Mouse (Mus musculus): ENCODE measurements around the gene Rassf7. TPM values are rescaled to one million over a fixed set of nuclear protein-coding genes. Genes with fewer than 3 reads are reported as not detected.
A peak's percentile ranks its signal among the peaks of the same experiment; 100 is the strongest.

The Rassf7 gene
- polyA plus RNA-seq, 1 experiment from 2014 or later = 27.3 TPM

DNA sequence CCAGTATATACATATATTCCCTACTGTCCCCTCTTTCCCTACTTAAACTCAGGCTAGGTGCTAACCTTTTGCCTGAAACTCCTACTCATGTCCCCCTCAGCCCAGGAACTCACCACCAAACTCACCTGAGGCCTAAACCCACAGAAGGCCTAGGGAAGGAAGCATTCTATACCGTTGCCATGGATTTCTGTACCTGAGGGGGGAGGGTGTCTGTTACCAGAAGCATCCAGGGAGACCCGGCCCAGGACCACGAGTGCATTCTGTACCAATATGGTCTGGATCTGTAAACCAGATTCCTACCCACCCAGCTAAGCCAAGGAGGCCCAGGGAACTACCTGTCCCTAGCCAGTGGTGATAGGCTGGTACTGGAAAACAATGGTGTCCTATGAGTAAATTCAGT lies 1.4 kb upstream of the Rassf7 start:
- Histone ChIP-seq H3K27me3 (0 out of 2 replicates have a peak, but pooled peaks cover 4% of the 10 kb centered on the region), H3K4me3 (replicated peaks) (no peak overlapping the region), H3K4me1 (replicated peaks) (peaks cover 97% of the 10 kb centered on the region), H3K27ac (replicated peaks) (peak overlapping the region; percentile 92), H3K36me3 (replicated peaks) (peaks cover 22% of the 10 kb centered on the region), H3K4me2 (no peak overlapping the region; the same call in 1 of the 2 replicates), H3K9ac (no peak overlapping the region), H3K9me3 (replicated peaks) (no peaks in the 10 kb centered on the region)
- no peak for ATAC-seq (ENCODE audit: insufficient read depth)
- 81% methylated on average over 3 of the region's 3 CpGs for WGBS (ENCODE audit: insufficient replicate concordance)

DNA sequence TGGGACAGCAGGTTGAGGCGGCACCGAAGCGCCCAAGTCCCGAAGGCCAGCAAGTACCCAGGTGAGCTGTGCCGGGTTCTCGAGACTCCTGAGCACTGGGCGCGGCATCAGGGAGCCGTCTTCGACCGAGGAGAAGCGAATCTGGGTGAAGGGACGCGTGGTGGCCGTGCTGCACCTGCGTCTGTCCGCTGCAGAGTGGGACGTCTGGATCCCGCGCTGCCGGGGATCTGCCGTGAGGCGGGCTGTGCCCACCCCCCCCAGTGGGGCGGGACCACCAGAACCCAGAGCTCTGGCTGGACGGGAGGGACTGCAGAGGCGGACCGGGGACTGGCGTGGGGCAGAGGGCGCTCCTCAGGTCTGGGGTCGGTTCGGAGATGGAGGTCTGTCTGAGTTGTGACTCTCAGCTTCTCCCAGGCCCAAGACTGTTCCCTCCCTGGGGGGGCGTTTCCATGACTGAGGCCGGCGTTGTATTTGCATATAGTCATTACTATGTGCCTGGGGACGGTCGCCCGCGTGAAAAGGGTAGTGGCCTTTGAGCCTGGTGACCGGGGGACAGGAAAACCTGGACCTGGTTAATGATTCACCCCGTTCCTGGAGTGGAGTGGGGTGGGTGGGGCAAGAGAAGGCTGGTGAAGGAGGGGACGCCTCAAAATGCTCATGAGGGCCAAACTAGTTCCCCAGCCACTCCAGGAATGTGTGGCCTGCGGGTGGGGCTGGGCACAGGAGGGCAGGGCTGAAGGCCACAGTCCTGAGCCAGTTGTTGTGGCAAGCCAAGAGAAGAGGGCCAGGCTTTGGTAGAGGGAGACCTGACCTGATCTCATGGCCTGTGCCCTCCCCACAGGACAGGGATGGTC lies 447 bp downstream of the Rassf7 start:
- H3K27me3 ChIP-seq = no peaks in the 10 kb centered on the region
- peak overlapping the region; percentile 89 for H3K9ac ChIP-seq
- ATAC-seq (ENCODE audit: insufficient read depth) = peak; percentile 49
- peaks cover 35% of the 10 kb centered on the region for H3K36me3 ChIP-seq (replicated peaks)
- peak overlapping the region; percentile 100 for H3K4me2 ChIP-seq
- H3K9me3 ChIP-seq (replicated peaks) = no peaks in the 10 kb centered on the region
- peak overlapping the region; percentile 92 for H3K27ac ChIP-seq (replicated peaks)
- peaks cover 97% of the 10 kb centered on the region for H3K4me1 ChIP-seq (replicated peaks)
- WGBS (ENCODE audit: insufficient replicate concordance) = 1% methylated on average over 42 of the region's 42 CpGs
- H3K4me3 ChIP-seq (replicated peaks) = peak overlapping the region; percentile 80

DNA sequence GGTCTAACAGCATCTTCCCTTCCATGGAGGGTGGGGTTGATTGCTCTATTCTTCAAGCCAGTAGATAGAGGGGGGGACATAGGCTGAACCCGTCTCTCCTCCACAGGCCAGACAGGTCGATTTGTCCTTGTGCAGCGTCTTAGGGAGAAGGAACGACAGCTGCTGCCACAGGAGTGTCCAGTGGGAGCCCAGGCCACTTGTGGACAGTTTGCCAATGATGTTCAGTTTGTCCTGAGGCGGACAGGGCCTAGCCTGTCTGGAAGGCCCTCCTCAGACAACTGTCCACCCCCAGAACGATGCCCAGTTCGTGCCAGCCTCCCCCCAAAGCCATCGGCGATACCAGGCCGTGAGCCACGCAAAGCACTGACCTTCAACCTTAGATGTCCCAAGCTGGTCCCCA lies 1.2 kb downstream of the Rassf7 start:
- WGBS (ENCODE audit: insufficient replicate concordance) = 84% methylated on average over 11 of the region's 11 CpGs
- H3K4me2 ChIP-seq = peak overlapping the region; percentile 100
- no peaks in the 10 kb centered on the region for H3K27me3 ChIP-seq
- peak overlapping the region; percentile 80 for H3K4me3 ChIP-seq (replicated peaks)
- ATAC-seq (ENCODE audit: insufficient read depth) = no peak
- H3K36me3 ChIP-seq (replicated peaks) = peaks cover 35% of the 10 kb centered on the region
- no peaks in the 10 kb centered on the region for H3K9me3 ChIP-seq (replicated peaks)
- peak overlapping the region; percentile 89; the same call in 1 of the 2 replicates for H3K9ac ChIP-seq
- peak overlapping the region; percentile 92 for H3K27ac ChIP-seq (replicated peaks)
- H3K4me1 ChIP-seq (replicated peaks) = peaks cover 97% of the 10 kb centered on the region

DNA sequence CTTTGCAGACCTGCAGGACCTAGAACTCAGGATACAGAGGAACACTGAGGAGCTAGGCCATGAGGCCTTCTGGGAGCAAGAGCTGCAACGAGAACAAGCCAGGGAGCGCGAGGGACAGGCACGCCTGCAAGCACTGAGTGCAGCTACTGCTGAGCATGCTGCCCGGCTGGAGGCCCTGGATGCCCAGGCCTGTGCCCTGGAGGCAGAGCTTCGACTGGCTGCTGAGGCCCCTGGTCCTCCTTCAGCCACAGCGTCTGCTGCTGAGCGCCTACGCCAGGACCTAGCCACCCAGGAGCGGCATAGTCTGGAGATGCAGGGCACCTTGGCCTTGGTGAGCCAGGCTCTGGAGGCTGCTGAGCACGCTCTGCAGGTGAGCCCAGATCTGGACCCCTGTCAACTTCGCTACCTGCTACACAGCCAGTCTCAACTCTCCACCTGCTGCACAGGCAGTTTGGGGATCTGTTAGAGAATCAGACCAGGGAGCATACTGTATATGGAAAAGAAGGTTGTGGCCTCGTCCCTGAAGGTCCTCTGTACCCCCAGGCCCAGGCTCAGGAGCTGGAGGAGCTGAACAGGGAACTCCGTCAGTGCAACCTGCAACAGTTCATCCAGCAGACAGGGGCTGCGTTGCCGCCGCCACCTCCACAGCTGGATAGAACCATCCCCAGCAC lies 1.8 kb downstream of the Rassf7 start:
- peaks cover 35% of the 10 kb centered on the region for H3K36me3 ChIP-seq (replicated peaks)
- WGBS (ENCODE audit: insufficient replicate concordance) = 89% methylated on average over 17 of the region's 17 CpGs
- H3K9ac ChIP-seq = 0 out of 2 replicates have a peak overlapping the region, but pooled peaks have one; percentile 89
- H3K9me3 ChIP-seq (replicated peaks) = no peaks in the 10 kb centered on the region
- H3K27ac ChIP-seq (replicated peaks) = peak overlapping the region; percentile 92
- no peak for ATAC-seq (ENCODE audit: insufficient read depth)
- no peaks in the 10 kb centered on the region for H3K27me3 ChIP-seq
- H3K4me1 ChIP-seq (replicated peaks) = peaks cover 97% of the 10 kb centered on the region
- peak overlapping the region; percentile 80 for H3K4me3 ChIP-seq (replicated peaks)
- peak overlapping the region; percentile 100 for H3K4me2 ChIP-seq

DNA sequence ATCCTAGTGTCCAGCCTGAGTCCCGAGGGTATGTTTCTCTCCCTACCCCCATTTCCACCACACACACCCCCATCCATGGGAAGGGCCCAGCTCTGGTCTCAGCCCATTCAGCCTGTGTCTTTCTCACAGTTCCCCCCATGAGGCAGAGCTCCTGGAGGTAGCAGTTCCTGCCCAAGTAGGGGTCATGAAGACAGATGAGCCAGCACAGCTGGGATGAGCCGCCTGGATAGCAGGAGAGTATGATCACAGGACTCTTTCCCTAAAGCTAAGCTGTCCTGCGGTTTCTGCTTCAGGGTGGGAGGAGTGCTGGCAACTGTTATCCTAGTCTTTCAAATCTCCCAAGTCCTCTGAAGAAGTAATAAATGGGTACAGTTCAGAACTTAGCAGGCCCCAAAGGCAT lies 2.5 kb downstream of the Rassf7 start:
- no peaks in the 10 kb centered on the region for H3K27me3 ChIP-seq
- 69% methylated on average over 3 of the region's 3 CpGs for WGBS (ENCODE audit: insufficient replicate concordance)
- H3K36me3 ChIP-seq (replicated peaks) = peaks cover 35% of the 10 kb centered on the region
- H3K4me1 ChIP-seq (replicated peaks) = peaks cover 97% of the 10 kb centered on the region
- H3K27ac ChIP-seq (replicated peaks) = peak overlapping the region; percentile 85
- no peaks in the 10 kb centered on the region for H3K9me3 ChIP-seq (replicated peaks)
- H3K4me3 ChIP-seq (replicated peaks) = no peak overlapping the region
- H3K9ac ChIP-seq = no peak overlapping the region
- no peak for ATAC-seq (ENCODE audit: insufficient read depth)
- H3K4me2 ChIP-seq = peak overlapping the region; percentile 16; the same call in 1 of the 2 replicates

DNA sequence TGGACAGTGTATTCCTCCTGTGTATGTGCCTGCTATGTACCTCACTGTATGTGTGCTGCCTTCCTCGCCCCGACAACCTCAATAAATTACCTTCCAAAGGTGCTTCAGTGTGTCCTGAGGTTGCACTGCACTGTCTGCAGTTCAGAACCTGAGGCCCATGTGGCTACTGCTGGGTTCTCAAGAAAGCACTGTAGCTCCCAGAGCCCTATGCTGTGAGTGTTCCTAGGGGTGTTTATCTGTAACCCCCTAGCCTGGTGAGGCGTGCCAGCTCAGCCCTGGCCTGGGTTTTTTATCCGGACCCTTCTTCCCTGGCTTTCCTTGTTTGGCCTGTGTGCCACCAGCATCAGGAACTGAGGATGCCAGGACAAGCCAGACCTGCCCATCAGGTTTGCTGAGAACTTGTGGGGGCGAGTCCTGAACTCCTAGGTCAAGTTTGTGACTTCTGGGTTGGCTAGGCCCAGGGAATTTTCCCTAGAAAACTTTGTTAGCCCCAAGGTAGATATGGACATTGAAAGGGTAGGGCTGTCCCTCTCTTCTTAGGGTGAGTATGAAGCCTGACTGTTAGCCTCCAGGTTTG lies 3.0 kb downstream of the Rassf7 start:
- Histone ChIP-seq H3K9ac (no peak overlapping the region), H3K27ac (replicated peaks) (peak overlapping the region; percentile 85), H3K9me3 (replicated peaks) (no peaks in the 10 kb centered on the region), H3K27me3 (no peaks in the 10 kb centered on the region), H3K4me3 (replicated peaks) (no peak overlapping the region), H3K36me3 (replicated peaks) (peaks cover 35% of the 10 kb centered on the region), H3K4me1 (replicated peaks) (peaks cover 93% of the 10 kb centered on the region), H3K4me2 (peak overlapping the region; percentile 16; the same call in 1 of the 2 replicates)
- WGBS (ENCODE audit: insufficient replicate concordance) = 78% methylated on average over 5 of the region's 5 CpGs
- ATAC-seq (ENCODE audit: insufficient read depth) = no peak

DNA sequence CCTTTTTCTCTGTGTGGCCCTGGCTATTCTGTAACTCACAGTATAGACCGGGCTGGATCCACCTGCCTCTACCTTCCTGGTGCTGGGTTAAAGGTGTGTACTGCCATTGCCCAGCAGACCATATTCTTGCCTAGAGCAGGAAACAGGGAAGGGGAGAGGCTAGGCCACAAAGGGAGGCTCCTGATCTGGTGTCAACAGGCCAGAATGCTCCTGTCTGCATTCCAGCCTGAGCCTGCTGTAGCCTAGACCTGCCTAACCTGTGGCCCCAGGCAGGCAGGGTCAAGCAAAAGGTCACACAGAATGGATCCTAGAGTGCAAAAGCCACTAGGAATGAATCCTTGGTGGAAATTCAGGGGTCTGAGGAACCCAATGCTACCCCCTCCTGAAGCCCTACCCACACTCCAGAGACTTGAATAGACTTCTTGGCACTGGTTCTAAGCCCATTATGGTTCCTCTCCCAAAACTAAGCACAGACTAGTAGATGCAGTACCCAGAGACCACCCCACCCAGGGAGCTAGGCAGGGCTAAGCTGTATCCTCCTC lies 4.0 kb downstream of the Rassf7 start:
- Histone ChIP-seq H3K4me2 (no peak overlapping the region), H3K27me3 (no peaks in the 10 kb centered on the region), H3K9me3 (replicated peaks) (no peaks in the 10 kb centered on the region), H3K4me1 (replicated peaks) (peaks cover 83% of the 10 kb centered on the region), H3K27ac (replicated peaks) (peak overlapping the region; percentile 85), H3K4me3 (replicated peaks) (no peak overlapping the region), H3K9ac (0 out of 2 replicates have a peak overlapping the region, but pooled peaks have one; percentile 81), H3K36me3 (replicated peaks) (peaks cover 35% of the 10 kb centered on the region)
- no peak for ATAC-seq (ENCODE audit: insufficient read depth)
- 88% methylated on average over 1 of the region's 1 CpGs for WGBS (ENCODE audit: insufficient replicate concordance)

DNA sequence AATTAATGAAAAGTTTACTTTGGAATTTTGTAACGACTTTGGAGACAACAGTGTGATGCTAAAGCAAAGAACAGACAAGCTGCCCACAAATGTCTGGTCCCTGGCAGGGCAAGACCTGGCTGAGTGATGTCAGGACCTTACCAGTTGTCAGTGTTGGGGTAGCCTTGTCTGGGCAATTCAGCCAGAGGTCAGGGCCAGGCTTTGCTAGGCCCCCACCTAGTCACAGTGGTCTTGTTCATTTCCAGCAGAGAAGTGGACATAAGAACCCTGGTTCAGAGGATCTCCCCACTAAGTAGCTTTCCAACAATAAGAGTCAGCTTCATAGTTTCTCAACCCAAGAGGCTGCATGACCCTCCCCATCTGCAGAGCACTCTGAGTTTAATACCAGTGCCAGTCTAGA lies 4.7 kb downstream of the Rassf7 start:
- H3K9ac ChIP-seq = peak overlapping the region; percentile 81; the same call in 1 of the 2 replicates
- ATAC-seq (ENCODE audit: insufficient read depth) = no peak
- H3K4me2 ChIP-seq = peak overlapping the region; percentile 98
- no peaks in the 10 kb centered on the region for H3K27me3 ChIP-seq
- peak overlapping the region; percentile 85 for H3K27ac ChIP-seq (replicated peaks)
- H3K4me3 ChIP-seq (replicated peaks) = peak overlapping the region; percentile 72
- no peaks in the 10 kb centered on the region for H3K9me3 ChIP-seq (replicated peaks)
- WGBS (ENCODE audit: insufficient replicate concordance) = 72% methylated on average over 1 of the region's 1 CpGs
- H3K4me1 ChIP-seq (replicated peaks) = peaks cover 76% of the 10 kb centered on the region
- H3K36me3 ChIP-seq (replicated peaks) = peaks cover 35% of the 10 kb centered on the region

DNA sequence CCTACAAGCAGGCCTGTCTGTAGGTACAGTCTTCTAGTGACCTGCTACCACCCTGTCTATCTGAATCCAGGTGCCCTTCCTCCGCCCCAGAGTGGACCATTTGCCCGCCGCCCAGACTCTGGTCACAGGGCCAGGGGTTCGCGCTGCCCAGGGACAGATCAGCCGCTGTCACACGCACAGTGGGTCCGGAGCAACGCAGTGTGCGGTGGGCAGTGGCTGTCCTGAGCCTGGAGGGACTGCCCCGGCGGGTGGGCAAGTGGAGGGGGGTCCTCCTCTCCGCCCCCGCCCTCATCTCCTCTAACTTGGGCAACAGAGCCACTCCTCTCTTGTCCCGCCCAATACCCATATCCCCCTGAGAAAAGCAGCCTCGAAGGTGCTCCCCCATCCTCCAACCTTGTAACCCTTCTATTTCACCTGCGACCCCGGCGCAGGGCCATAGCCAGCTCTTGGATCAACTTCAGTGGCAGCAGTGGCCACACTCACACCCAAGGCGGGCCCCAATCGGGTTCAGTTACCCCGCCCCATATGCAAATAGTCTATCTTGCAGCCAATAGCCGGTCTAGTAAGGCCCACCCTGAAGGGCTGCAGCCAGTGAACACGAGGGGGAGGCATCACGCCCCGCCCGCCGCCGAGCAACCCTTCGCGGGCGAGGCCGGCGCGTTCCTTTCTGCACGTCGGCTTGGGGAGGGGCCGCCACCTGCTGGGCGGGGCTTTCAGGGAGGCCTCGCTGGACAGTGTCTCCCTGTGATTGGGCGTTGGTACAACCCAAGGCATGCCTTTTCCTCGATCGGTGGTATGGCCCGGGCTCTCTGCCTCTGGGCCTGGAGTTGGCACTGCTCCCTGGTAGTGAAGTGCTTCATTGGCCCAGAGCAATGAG lies 5.8 kb downstream of the Rassf7 start:
- H3K4me3 ChIP-seq (replicated peaks) = peak overlapping the region; percentile 72
- peaks cover 35% of the 10 kb centered on the region for H3K36me3 ChIP-seq (replicated peaks)
- peak overlapping the region; percentile 98 for H3K4me2 ChIP-seq
- H3K27ac ChIP-seq (replicated peaks) = peak overlapping the region; percentile 92
- no peaks in the 10 kb centered on the region for H3K27me3 ChIP-seq
- no peaks in the 10 kb centered on the region for H3K9me3 ChIP-seq (replicated peaks)
- ATAC-seq (ENCODE audit: insufficient read depth) = peak; percentile 97
- peaks cover 66% of the 10 kb centered on the region for H3K4me1 ChIP-seq (replicated peaks)
- H3K9ac ChIP-seq = peak overlapping the region; percentile 81
- 7% methylated on average over 44 of the region's 44 CpGs for WGBS (ENCODE audit: insufficient replicate concordance)

DNA sequence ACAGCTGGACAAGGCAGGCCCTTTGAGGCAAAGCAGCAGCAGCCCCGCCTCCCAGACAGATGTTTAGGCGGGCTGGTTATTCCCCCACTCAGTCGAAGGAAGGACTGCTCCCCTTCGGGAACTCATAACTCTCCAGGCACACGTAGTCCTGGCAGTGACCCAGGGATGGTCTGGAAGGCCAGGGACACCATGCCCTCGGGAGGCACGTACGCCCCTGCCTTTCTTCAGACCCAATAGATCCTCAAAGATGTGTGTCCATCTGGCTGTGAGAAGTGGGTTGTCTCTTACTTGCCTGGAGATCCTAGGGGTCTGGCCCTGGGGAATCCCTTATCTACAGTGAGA lies 6.4 kb downstream of the Rassf7 start:
- no peak for ATAC-seq (ENCODE audit: insufficient read depth)
- Histone ChIP-seq H3K36me3 (replicated peaks) (peaks cover 35% of the 10 kb centered on the region), H3K27ac (replicated peaks) (peak overlapping the region; percentile 92), H3K4me1 (replicated peaks) (peaks cover 60% of the 10 kb centered on the region), H3K4me3 (replicated peaks) (peak overlapping the region; percentile 72), H3K27me3 (no peaks in the 10 kb centered on the region), H3K4me2 (peak overlapping the region; percentile 98), H3K9me3 (replicated peaks) (no peaks in the 10 kb centered on the region), H3K9ac (peak overlapping the region; percentile 64)
- 12% methylated on average over 8 of the region's 8 CpGs for WGBS (ENCODE audit: insufficient replicate concordance)

Measured in liver, embryonic 15.5 days (tissue).